Mouse (Mus musculus) liver, embryonic 14 days (tissue): ENCODE data around the gene Clec10a. TPM values are rescaled to one million over a fixed set of nuclear protein-coding genes. Genes with fewer than 3 reads are reported as not detected.

Experiments
- polyA plus RNA-seq: library from polyadenylated mRNA; depleted of rRNA; stranded (reverse); fragments of >200 nt; gene quantifications from 2 replicates; pipeline ENCODE4 v1.2.3, GENCODE M21; 2012; rRNA removed

The Clec10a gene
- 0.20 and 0.33 TPM in 2 replicates for polyA plus RNA-seq

DNA sequence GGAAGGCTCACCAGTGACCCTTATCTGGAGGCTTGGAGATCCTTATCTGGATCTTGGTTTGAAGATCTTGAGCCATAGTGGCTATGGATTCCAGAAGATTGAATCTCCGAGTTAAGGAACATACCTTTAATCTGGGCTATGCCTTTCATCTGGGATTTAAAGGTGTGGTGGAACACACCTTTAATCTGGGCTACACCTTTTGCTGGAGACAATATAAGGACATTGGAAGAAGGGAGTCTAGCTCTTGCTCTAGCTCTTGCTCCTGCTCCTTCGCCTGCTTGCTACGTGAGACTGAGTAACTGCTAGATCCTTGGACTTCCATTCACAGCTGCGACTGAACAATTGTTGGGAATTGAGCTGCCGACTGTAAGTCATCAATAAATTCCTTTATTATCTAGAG is at the start of gene Clec10a:
Clec10a (plus strand) TSS at position 301 of the 400 bp plus-strand sequence.

DNA sequence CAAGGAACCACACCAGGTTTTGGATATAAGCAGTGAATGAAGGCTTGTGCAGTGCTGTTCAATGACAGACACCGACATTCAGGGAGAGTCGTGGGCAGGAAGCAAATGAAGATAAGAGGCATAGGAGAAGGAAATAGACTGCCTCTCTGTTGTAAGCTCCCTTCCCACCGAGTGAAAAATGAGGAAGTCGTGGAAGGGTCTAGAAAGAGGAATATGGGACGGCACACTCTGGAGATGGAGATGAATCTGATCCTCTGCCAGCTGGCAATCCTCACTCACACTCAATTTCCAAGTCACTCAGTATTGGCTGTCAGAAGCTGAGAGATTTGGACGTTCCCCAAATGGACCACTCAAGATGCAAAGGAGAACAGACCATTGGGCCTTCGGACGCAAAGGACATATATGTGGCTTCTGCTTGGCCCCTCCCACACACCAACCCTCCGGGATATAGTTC is 26.0 kb upstream of the Clec10a start, which contains the start of gene Mgl2:
Mgl2 (plus strand) TSS at position 404 of the 454 bp plus-strand sequence.

DNA sequence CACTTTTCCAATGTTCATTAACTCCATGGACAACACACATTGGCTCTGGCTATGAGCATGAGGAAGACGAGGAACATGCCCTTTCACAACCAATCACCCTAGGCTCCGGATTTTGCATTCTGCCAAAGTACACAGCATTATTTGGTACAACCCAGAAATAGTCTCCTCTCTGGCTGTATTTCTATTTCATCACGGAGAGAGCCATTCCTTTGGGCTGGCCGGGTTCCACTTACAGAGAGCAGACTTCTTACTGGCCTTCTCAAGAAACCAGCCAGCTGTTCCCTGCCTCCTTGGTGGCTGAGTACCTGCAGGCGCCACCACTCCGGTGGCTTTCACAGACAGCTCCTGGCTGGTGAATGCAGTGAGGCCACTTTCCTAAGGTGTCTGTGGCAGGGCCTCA is 56.4 kb downstream of the Clec10a start, which contains the start of gene Slc16a11:
Slc16a11 (plus strand) TSS at position 330 of the 400 bp plus-strand sequence.

Other genes with a start within 250 kb of the Clec10a start
- 75.3 and 87.1 TPM in 2 replicates for gene Gps2, start 242.3 kb upstream of the Clec10a start, polyA plus RNA-seq
- 866 and 1,005 TPM in 2 replicates for gene Eif5a, start 234.2 kb upstream of the Clec10a start, polyA plus RNA-seq
- gene Ybx2, start 220.4 kb upstream of the Clec10a start, polyA plus RNA-seq: 0.15 and 0.21 TPM in 2 replicates
- 13.7 and 15.5 TPM in 2 replicates for gene Slc2a4, start 208.0 kb upstream of the Clec10a start, polyA plus RNA-seq
- gene Cldn7, start 191.4 kb upstream of the Clec10a start, polyA plus RNA-seq: 1.4 and 2.3 TPM in 2 replicates
- gene Ctdnep1, start 175.0 kb upstream of the Clec10a start, polyA plus RNA-seq: 30.6 and 33.9 TPM in 2 replicates
- 41.7 and 49.0 TPM in 2 replicates for gene Elp5, start 173.7 kb upstream of the Clec10a start, polyA plus RNA-seq
- gene Gabarap, start 165.1 kb upstream of the Clec10a start, polyA plus RNA-seq: 131 and 138 TPM in 2 replicates
- gene Phf23, start 160.4 kb upstream of the Clec10a start, polyA plus RNA-seq: 16.3 and 17.2 TPM in 2 replicates
- 3.2 and 4.6 TPM in 2 replicates for gene Dvl2, start 155.6 kb upstream of the Clec10a start, polyA plus RNA-seq
- gene Acadvl, start 140.8 kb upstream of the Clec10a start, polyA plus RNA-seq: 38.0 and 43.1 TPM in 2 replicates
- gene Dlg4, start 139.3 kb upstream of the Clec10a start, polyA plus RNA-seq: 2.0 TPM in 2 replicates
- 1.9 and 2.0 TPM in 2 replicates for gene Asgr1, start 102.1 kb upstream of the Clec10a start, polyA plus RNA-seq
- gene Asgr2, start 63.6 kb upstream of the Clec10a start, polyA plus RNA-seq: 9.6 and 12.5 TPM in 2 replicates
- gene Mgl2, start 25.9 kb upstream of the Clec10a start, polyA plus RNA-seq: 1.5 and 1.9 TPM in 2 replicates
- 0.60 and 0.68 TPM in 2 replicates for gene Slc16a11, start 56.6 kb downstream of the Clec10a start, polyA plus RNA-seq
- 2.8 and 3.8 TPM in 2 replicates for gene Slc16a13, start 64.9 kb downstream of the Clec10a start, polyA plus RNA-seq
- gene Bcl6b, start 73.6 kb downstream of the Clec10a start, polyA plus RNA-seq: 1.5 TPM in 2 replicates
- 58.8 and 61.0 TPM in 2 replicates for gene 0610010K14Rik, start 81.7 kb downstream of the Clec10a start, polyA plus RNA-seq
- gene Gm21988, start 83.6 kb downstream of the Clec10a start, polyA plus RNA-seq: 4.6 and 4.7 TPM in 2 replicates
- gene Rnasek, start 83.6 kb downstream of the Clec10a start, polyA plus RNA-seq: 26.1 and 36.4 TPM in 2 replicates
- gene Alox12, start 99.2 kb downstream of the Clec10a start, polyA plus RNA-seq: 10.1 and 11.5 TPM in 2 replicates
- gene Alox12e, start 166.4 kb downstream of the Clec10a start, polyA plus RNA-seq: 0.06 and 0.07 TPM in 2 replicates
- gene Alox15, start 195.8 kb downstream of the Clec10a start, polyA plus RNA-seq: 0.78 and 0.97 TPM in 2 replicates